Mouse (Mus musculus) adrenal gland, postnatal 4 days (tissue): ENCODE data around the gene Ptcd2. TPM values are rescaled to one million over a fixed set of nuclear protein-coding genes. Genes with fewer than 3 reads are reported as not detected.
A peak's percentile ranks its signal among the peaks of the same experiment; 100 is the strongest.
"Not testable (repeated sequence)": the region's sequence is repeated elsewhere in the genome, so short reads cannot be mapped to it uniquely, and the experiment has no call there.

Source experiments
- DNase-seq, 2 experiments: peaks; one replicate each; pipeline ENCODE4 v3.0.0; 2021 to 2022; ENCODE audit warnings: low spot score in 2 of 2, mixed read lengths in 2 of 2
- total RNA-seq, 2 experiments: library from RNA; stranded (reverse); gene quantifications; 2 replicates each; pipeline ENCODE4 v1.2.3; 2021

The Ptcd2 gene
- total RNA-seq, 2 experiments from 2014 or later = 35.8 to 39.6 TPM

- DNase-seq = no peak
These were observed 12.1 kb upstream of the Ptcd2 start for GRCm38 (mm10) chr13:99356428-99357265.

DNA sequence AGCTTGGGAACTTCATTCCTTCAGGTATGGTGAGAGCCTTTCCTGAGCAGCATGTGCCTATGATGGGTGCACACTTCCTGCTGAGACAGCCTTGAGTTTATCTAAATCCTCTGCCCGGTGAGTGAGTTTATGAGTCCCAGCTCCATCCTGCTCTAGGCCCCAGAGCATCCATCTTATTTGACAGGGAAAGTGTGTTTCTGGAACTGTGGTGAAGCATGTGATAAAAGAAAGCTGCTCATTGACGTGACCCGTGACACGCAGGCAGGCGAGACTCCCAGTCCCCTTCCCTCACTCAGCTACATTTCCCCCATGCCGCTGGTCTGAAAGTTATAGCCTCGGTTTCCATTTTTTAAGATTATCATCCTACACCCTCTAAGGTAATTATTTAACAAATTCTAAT, 11.4 kb upstream of the Ptcd2 start:
- DNase-seq = no peak

DNA sequence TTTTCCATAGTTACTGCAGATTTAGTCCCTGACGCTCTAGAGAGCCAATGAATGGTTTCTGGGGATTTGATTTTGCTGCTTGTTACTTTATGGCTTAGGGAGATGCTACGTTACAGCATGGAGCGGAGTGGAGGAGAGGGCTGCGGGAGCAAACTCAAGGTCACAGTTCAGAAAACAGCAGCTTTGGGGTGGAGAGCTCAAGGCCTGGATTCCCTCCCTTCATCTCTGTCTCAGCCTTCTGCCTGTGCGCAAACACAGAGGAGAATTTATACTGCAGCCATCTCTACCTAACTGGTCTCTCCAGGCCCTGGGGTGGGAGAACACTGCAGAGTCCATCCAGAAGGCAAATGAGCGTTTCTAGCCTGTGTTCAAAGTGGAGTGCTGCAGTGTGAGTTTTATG, 10.6 kb upstream of the Ptcd2 start:
- no peak for DNase-seq

DNA sequence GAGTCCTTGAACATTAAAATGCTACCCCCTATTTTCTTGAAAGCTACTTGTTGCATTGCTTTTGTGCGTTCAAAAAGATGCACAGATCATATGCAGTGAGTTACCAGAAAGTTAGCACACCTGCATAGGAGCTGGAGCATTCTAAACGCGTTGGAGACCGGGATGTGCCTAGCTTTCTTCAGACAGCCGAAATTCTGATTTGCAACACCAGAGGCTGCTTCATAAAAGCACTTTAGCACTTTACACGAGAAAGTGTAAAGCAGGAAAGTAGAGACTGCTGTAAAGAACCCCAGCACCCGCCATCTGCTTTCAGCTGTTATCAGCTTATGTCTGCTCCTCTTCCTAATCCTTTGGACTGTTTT, 9.0 kb upstream of the Ptcd2 start:
- no peak for DNase-seq

- DNase-seq = peak; percentile 75 to 88
These were observed 8.4 kb upstream of the Ptcd2 start for GRCm38 (mm10) chr13:99352758-99353489.

GRCm38 (mm10) chr13:99351596-99351995, 7.1 kb upstream of the Ptcd2 start:
- no peak for DNase-seq

- DNase-seq = no peak
These were observed 6.7 kb upstream of the Ptcd2 start for GRCm38 (mm10) chr13:99351186-99351585.

GRCm38 (mm10) chr13:99350009-99350408, 5.5 kb upstream of the Ptcd2 start:
- DNase-seq = no peak

- DNase-seq = no peak
These were observed 468 bp downstream of the Ptcd2 start for GRCm38 (mm10) chr13:99343876-99344598.

- no peak for DNase-seq
These were observed 3.0 kb downstream of the Ptcd2 start for GRCm38 (mm10) chr13:99341504-99341903.

GRCm38 (mm10) chr13:99337510-99337909, 7.0 kb downstream of the Ptcd2 start:
- no peak for DNase-seq

DNA sequence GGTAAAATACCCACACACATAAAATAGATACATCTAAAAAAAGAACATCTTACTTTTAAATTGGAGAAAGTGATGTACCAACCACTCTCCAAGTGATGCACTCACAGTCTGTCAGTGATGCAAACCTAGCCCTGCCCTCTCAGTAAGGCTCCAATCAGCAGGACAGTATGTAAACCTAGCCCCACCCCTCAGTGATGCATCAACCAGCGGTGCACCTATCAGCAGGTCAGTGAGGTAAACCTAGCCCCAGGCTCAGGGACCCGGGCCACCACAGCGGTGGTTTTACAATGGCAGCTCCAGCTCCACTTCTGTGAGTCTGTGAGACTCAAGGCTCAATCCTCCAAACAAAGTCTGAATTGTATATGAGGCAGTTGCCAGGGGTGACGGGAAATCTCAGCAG, 13.2 kb downstream of the Ptcd2 start:
- DNase-seq = no peak

DNA sequence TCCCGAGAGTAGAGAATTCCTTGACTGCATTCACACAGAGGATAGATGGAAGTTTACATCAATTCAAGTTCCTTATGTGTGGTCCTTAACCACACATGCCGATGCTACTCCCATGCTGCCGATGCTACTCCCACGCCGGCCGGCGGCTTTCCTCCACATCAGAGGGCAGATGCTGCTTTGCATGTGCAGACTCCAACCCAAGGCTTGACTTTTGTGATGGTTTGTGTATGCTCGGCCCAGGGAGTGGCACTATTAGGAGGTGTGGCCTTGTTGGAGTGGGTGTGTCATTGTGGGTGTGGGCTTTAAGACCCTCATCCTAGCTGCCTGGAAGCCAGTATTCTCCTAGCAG, 20.2 kb downstream of the Ptcd2 start:
- not testable (repeated sequence) for DNase-seq

DNA sequence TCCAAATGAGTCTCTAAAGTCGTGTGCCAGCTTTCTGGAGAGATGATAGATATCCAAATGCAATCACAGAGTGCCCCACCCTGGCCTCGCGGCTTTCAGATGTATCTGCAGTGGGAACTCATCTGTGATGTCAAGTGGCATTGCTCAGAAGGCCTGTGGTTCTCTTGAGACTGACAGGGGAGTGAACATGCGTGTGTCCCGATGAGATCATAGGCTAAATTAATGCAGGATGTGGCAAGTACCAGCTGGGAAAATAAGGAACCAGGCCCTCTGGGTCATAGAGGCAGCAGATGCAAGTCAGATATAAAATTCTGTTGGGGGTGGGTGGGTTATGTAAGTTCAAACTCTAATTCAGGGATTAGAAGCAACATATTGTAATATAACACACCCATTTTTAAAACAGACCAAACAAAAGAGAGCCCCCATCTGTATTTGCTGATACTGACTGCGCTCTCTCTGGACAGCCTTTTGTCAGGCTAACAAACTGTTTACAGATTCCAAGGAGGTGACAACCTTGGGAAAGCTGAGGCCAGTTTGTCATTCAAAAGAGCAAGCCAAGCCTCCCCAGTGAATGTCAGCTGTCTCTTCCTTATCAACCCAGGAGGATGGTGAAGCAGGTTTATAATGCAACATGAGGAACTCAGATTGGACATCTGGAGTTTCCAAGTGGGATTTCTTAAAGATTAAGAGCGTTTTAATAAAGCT, 20.7 kb downstream of the Ptcd2 start:
- no peak for DNase-seq

DNA sequence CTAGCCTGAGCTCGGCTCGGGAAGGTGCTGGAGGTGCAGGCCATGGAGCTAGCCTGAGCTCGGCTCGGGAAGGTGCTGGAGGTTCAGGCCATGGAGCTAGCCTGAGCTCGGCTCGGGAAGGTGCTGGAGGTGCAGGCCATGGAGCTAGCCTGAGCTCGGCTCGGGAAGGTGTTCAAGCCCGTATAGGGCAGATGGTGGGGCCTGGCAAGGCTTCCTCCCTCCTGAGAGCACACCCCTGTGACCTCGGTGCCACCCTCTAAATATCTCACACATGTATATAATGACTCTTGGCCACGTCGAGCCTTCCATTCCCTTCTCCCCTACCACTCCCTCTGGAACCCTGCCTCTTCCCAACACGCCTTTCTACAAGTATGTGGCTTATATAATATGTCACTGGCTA, 21.6 kb downstream of the Ptcd2 start:
- DNase-seq = not testable (repeated sequence)

GRCm38 (mm10) chr13:99320453-99320852, 24.1 kb downstream of the Ptcd2 start:
- no peak for DNase-seq

DNA sequence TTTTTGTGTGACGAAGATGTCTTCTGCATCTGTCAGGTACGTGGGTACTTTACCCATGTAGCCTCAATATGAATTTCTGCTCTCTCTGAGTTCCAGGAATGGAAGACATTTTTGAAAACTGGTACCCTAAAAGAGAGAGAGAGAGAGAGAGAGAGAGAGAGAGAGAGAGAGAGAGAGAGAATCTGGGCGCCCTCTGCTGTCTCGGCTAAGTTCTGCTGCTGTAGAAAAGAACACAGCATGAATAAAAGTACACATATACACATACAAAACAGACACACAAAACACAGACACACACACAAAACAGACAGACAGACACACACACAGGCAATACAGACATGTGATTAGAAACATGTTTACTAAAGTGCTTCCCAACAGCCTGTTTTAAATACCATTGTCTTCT, 27.4 kb downstream of the Ptcd2 start:
- no peak for DNase-seq

DNA sequence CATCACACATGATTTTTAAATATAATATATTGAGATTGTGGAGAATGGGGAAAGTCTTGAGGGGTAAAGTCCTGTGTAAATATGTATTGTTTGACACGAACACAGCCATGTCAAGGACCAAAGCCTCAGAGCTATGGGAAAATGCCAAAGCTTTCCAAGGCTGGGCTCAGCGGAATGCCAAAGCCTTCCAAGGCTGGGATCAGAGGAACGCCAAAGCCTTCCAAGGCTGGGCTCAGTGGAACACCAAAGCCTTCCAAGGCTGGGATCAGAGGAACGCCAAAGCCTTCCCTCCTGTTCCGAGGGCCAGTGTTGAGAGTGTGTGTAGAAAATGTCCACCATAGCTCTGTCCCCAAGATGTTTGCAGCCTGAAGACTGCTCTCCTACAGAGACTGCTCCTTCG, 28.1 kb downstream of the Ptcd2 start:
- DNase-seq = no peak

DNA sequence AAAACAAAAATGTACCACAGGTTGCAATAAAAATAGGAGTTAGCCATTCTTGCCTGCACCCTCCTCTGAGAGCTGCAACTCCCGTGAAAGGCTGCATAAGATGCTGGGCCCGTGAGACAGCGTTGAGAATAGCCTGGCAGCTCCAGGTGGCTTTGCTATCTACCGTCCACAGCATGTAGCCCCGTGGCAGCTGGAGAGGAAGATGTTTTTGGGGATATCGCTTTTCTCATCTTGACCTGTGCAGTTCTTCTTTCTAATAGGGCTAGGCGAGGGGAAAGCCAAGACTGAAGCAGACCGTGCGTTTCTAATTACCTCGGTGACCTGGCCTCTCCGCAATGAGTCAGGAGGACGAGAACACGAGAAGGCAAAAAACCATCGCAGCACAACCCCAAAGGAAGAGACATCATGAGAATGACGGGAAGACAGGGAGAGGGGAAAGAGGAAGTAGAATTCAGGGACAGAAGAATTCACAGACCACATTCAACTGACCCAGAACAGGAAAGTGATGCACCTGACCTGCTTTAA, 29.8 kb downstream of the Ptcd2 start:
- no peak for DNase-seq

DNA sequence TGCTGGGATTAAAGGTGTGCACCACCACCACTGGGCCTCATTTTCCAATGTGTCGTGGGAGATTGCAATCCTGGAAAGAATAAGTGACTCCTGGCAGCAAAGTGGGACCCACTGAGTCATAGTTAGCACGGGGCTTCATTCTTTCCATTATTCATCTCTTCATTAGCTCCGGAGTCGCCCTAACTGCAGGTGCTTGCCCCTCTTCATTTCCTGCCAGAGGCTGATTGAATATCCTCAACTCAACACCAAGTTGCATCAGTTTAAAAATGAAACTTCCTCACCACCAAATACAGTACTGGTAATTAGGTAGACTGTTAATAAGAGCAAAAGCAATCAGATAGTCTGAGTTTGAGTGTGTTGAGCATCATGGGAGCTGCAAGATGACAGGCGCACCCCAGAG, 30.4 kb downstream of the Ptcd2 start:
- DNase-seq = no peak

GRCm38 (mm10) chr13:99308393-99308792, 36.1 kb downstream of the Ptcd2 start:
- no peak for DNase-seq
